Mouse (Mus musculus) embryonic fibroblast, embryonic 13.5 days (primary cell): Measurements from ENCODE around the gene Akap2.

ENCODE experiments used
- CTCF ChIP-seq: IDR thresholded peaks from 2 replicates; pipeline ENCODE4 v1.5.1; 2011; ENCODE audit warnings: mild to moderate bottlenecking, control low read depth, low read length, moderate library complexity, borderline replicate concordance; ENCODE audit not compliant: insufficient read depth
- POLR2A ChIP-seq: IDR thresholded peaks from 2 replicates; pipeline ENCODE4 v1.6.1; 2011; ENCODE audit warnings: low read depth, mild to moderate bottlenecking, control low read depth, low read length, moderate library complexity

DNA sequence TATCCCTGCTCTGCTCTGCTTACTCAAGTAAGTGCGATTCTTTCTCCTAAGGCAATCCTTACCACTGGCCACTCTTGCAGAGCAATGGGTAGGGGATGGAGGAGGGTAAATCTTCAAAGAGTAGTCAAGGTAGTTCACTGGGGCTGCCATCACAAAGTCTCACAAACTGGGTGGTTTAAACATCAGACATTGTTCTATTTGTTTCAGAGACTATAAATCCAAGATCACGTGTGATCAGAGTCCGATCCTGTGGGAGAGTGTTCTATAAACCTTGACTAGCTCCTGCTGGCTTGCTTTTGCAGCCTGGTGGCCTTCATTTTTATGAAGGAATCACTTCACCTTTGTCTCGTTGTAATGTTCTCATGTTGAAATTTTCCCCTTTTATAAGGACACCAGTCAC is 199.3 kb downstream of the Akap2 start:
- TF ChIP-seq POLR2A (no peak), CTCF (no peak)
